Mouse (Mus musculus) lung, embryonic 16.5 days (tissue): ENCODE measurements around the gene Traip. TPM values are rescaled to one million over a fixed set of nuclear protein-coding genes. Genes with fewer than 3 reads are reported as not detected.
A peak's percentile ranks its signal among the peaks of the same experiment; 100 is the strongest.

Experiments
- ATAC-seq: fragments of 200-750 bp; cut with Nextera tagmentation; 2 replicates; pipeline ENCODE4 v1.8.0; 2017; ENCODE audit warnings: low read depth, mild to moderate bottlenecking, moderate library complexity
- H3K27ac ChIP-seq: fragments of 300-500 bp; sonication (generic); 2 replicates; pipeline ENCODE4 v1.5.1; 2014; ENCODE audit warnings: mild to moderate bottlenecking, control low read depth, low read length
- H3K27me3 ChIP-seq: fragments of 300-500 bp; sonication (generic); 2 replicates; pipeline ENCODE4 v1.6.1; 2014; ENCODE audit warnings: low read depth, low read length, mixed read lengths; ENCODE audit not compliant: control insufficient read depth, insufficient read depth
- H3K36me3 ChIP-seq: fragments of 300-500 bp; sonication (generic); 2 replicates; pipeline ENCODE4 v1.6.1; 2014; ENCODE audit warnings: low read length; ENCODE audit not compliant: control insufficient read depth, insufficient read depth
- H3K4me1 ChIP-seq: fragments of 300-500 bp; sonication (generic); replicated peaks from 2 replicates; pipeline ENCODE4 v1.6.1; 2014; ENCODE audit warnings: low read length, mixed read lengths; ENCODE audit not compliant: control insufficient read depth, insufficient read depth
- H3K4me2 ChIP-seq: fragments of 300-500 bp; sonication (generic); 2 replicates; pipeline ENCODE4 v1.6.1; 2014; ENCODE audit warnings: low read depth, low read length, control low read depth
- H3K4me3 ChIP-seq: fragments of 300-500 bp; sonication (generic); 2 replicates; pipeline ENCODE4 v1.5.1; 2014; ENCODE audit warnings: mild to moderate bottlenecking, low read length, control low read depth
- H3K9ac ChIP-seq: fragments of 300-500 bp; sonication (generic); 2 replicates; pipeline ENCODE4 v1.6.1; 2014; ENCODE audit warnings: low read length, control low read depth
- H3K9me3 ChIP-seq: fragments of 300-500 bp; sonication (generic); 2 replicates; pipeline ENCODE4 v1.6.1; 2016; ENCODE audit warnings: low read length; ENCODE audit not compliant: control insufficient read depth
- WGBS: fragments of 180-500 bp; shearing (Covaris S2); extraction: QIAGEN DNeasy Blood & Tissue Kit; methylation state at CpG from one replicate; pipeline ENCODE4 v1.1.7; 2014; 5-methylcytosine and 5-hydroxymethylcytosine counted together
- polyA plus RNA-seq: library from polyadenylated mRNA; unstranded; fragments of >200 nt; fragmentation: Nextera tagmentation; extraction: Ambion mirVana; gene quantifications from 2 replicates; pipeline ENCODE4 v1.2.1, GENCODE M21; 2015

Traip gene
- polyA plus RNA-seq, 1 experiment from 2014 or later: 24.0 TPM

DNA sequence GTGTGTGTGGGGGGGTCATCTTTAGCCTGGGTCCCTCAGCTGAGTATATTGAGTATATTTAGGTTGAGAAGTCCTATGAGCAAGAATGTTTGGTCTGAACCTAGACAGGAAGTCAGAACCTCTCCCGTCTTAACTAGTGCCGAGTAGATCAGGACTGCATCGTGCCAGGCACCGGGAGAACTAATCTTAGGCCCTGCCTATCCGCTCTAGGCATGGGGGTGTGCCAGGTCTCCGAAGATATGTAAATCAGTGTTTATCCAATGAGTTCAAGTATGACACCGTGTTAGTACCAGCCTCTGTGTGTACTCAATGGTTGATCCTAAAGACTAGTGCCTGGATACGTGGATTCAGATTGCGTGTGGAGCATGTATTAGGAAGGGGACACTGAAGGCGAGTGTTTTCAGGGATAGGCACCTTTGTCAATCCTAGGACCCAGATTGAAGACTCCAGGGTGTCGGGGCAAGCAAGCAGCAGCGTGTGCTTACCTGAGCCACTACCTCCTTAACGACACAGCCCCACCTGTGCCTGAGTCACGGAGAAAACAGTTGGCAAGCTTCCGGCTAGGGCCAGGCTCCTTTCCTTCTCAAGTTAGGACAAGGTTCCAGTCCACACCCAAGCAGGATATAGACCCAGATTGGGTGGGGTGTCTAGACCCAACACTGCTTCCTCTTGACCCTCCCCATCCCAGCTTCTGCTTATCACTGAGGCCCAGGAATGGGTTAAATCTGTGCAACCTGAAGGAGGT, 39.7 kb upstream of the Traip start:
- no peak for ATAC-seq
- WGBS: 77% methylated on average over 15 of the region's 15 CpGs
- Histone ChIP-seq H3K9ac (no peak overlapping the region), H3K9me3 (no peaks in the 10 kb centered on the region), H3K4me3 (no peak overlapping the region), H3K4me2 (peak overlapping the region; percentile 69; the same call in 1 of the 2 replicates), H3K4me1 (peaks cover 21% of the 10 kb centered on the region), H3K27ac (no peak overlapping the region), H3K36me3 (no peaks in the 10 kb centered on the region), H3K27me3 (no peaks in the 10 kb centered on the region)

DNA sequence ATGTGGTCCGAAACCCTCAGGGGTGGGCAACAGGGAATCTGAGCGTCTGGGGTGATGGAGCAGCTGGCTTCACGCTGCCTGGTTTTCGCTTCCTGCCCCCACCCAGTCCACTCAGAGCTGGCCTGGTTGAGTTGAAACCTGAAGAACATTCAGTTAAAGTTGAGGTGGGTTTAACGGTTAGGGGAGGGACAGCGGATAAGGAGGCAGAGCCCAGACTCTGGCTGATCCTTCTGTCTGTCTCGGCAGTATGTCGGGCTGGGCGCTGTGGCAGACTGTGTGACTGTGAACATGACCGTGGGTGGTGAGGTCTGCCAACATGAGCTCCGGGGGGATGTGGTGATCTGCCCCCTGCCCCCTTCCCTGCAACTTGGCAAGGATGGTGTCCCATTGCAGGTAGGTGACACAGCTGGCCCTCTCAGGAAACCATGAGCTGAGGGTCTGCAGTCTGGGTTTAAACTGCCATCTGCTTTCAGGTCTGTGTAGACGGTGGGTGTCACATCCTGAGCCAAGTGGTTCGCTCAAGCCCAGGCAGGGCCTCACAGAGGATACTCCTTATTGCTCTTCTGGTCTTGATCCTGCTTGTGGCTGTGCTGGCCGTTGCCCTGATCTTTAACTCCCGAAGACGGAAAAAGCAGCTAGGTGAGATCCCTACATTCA, 35.0 kb upstream of the Traip start:
- no peak overlapping the region for H3K4me3 ChIP-seq
- H3K36me3 ChIP-seq: no peaks in the 10 kb centered on the region
- no peak overlapping the region for H3K4me2 ChIP-seq
- H3K9me3 ChIP-seq: no peaks in the 10 kb centered on the region
- H3K4me1 ChIP-seq: peaks cover 4% of the 10 kb centered on the region; the same call in 1 of the 2 replicates
- H3K27me3 ChIP-seq: no peaks in the 10 kb centered on the region
- no peak overlapping the region for H3K9ac ChIP-seq
- no peak for ATAC-seq
- H3K27ac ChIP-seq: no peak overlapping the region
- WGBS: 72% methylated on average over 16 of the region's 16 CpGs

DNA sequence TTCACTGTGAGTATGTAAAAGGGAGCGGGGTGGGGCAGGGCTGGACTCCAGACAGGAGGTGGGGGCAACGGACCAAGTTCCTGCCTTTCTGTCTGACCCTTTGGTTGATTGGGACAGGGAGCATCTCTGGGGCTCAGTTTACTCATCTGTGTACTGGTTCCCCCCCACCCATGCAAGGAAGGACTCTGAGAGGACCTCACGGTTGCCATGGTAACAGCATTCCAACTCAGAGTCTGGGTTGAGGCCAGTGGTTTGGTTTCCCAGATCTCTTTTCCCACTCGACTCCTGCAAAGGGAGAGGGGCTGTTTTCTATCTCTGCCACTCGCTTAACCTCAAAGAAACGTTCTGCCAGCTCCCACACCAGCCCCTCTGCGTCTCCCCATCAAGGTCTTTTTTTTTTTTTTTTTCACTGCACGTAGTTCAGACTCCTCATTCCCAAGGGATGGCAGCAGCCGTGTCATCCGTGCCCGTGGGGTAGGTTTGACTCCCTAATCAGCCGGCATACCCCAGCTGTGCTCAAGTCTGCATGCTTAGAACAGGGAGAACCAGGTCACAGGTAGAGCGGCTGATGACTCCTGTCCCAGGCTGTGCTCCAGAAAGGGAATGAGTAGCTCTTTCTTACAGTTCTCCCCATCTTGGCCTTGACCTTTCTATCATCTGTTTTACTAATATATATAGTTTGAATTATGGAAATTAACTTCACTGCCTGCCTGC, 31.9 kb upstream of the Traip start:
- Histone ChIP-seq H3K4me1 (peaks cover 4% of the 10 kb centered on the region; the same call in 1 of the 2 replicates), H3K4me2 (no peak overlapping the region), H3K9ac (0 out of 2 replicates have a peak overlapping the region, but pooled peaks have one; percentile 17), H3K9me3 (no peaks in the 10 kb centered on the region), H3K4me3 (no peak overlapping the region), H3K27ac (no peak overlapping the region), H3K27me3 (no peaks in the 10 kb centered on the region), H3K36me3 (no peaks in the 10 kb centered on the region)
- WGBS: 23% methylated on average over 13 of the region's 13 CpGs
- no peak for ATAC-seq

DNA sequence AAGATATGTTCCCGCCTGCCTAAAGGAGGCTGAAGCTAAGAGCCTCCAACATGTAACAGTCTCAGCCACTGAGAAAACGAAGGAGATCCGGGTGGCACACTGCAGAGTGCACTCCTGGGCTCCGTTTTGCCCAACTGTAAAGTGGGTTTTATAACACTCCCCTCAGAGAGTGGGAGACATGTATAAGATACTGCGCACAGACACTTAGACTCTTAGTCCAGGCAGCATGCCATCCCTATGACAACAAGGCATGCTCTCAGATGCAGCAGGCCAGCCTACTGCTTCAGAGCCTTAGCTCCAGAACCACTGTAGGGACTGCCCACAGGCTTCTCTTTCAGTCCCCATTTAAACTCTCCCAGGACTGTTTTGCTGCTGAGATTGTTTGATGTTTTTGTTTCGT, 31.1 kb upstream of the Traip start:
- Histone ChIP-seq H3K4me1 (peaks cover 4% of the 10 kb centered on the region; the same call in 1 of the 2 replicates), H3K27me3 (no peaks in the 10 kb centered on the region), H3K4me3 (no peak overlapping the region), H3K36me3 (no peaks in the 10 kb centered on the region), H3K27ac (no peak overlapping the region), H3K9me3 (no peaks in the 10 kb centered on the region), H3K9ac (no peak overlapping the region), H3K4me2 (no peak overlapping the region)
- no peak for ATAC-seq
- 77% methylated on average over 6 of the region's 6 CpGs for WGBS

DNA sequence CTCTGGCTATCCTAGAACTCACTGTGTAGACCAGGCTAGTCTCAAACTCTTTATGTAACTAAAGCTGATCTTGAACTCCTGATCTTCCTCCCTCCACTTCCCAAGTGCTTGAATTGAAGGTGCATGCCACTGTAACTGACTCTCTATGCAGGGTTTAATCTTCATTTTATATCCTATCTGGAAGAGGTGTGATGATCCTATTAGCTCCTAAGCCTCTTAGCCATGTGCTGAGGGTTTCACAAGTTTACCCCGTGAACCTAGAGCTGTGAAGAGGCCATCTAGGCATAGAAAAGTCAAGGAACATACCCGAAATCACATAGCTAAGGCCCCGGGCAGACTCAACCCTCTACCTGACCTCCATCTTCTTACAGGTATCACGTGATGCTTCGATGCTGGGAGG, 30.5 kb upstream of the Traip start:
- no peak overlapping the region for H3K4me3 ChIP-seq
- no peaks in the 10 kb centered on the region for H3K36me3 ChIP-seq
- H3K9ac ChIP-seq: no peak overlapping the region
- peaks cover 10% of the 10 kb centered on the region; the same call in 1 of the 2 replicates for H3K4me1 ChIP-seq
- 78% methylated on average over 5 of the region's 5 CpGs for WGBS
- no peaks in the 10 kb centered on the region for H3K9me3 ChIP-seq
- no peaks in the 10 kb centered on the region for H3K27me3 ChIP-seq
- H3K4me2 ChIP-seq: no peak overlapping the region
- H3K27ac ChIP-seq: no peak overlapping the region
- ATAC-seq: no peak

DNA sequence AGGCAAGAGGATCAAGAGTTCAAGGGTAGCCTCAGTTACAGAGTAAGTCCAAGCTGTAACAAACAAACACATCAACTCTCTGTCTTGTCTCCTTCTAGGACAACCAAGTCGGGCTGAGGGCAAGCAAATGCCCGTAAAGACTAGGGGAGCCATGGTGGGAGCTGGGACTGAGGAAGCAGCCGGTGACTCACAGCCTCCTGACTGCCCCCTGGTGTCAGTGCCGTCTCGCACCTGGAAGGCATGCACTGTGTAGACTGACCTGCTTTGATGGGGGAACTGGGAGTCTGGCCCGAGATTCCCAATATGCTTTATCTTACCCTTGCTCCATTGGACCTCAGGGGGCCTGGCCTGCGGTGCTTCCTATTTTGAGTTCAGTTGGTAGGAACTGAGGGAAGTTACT, 26.9 kb upstream of the Traip start:
- WGBS: 36% methylated on average over 7 of the region's 7 CpGs
- peaks cover 15% of the 10 kb centered on the region for H3K4me1 ChIP-seq
- no peak for ATAC-seq

DNA sequence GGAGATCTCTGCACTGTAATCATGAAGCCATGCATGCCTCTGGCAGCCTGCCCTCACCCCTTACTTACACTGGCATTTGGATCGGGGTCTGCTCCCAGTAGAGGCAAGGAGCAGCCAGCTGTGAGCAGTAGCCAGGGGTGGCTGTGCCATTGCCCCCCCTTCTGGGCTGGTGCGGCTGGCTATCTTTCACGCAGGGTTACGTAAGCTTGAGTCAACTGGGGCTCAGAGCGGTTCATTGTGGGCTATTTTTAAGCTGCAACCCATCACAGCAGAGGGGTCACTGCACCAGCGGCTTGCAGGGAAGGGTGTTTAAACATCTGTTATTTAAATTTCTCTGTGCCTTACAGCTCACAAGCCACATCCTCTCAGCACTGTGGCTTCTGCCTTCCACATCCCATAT, 26.0 kb upstream of the Traip start:
- WGBS: 26% methylated on average over 6 of the region's 6 CpGs
- H3K9ac ChIP-seq: no peak overlapping the region
- H3K4me1 ChIP-seq: peaks cover 17% of the 10 kb centered on the region
- H3K4me3 ChIP-seq: no peak overlapping the region
- no peaks in the 10 kb centered on the region for H3K36me3 ChIP-seq
- no peak overlapping the region for H3K4me2 ChIP-seq
- ATAC-seq: peak; percentile 34
- H3K9me3 ChIP-seq: no peaks in the 10 kb centered on the region
- no peaks in the 10 kb centered on the region for H3K27me3 ChIP-seq
- no peak overlapping the region for H3K27ac ChIP-seq

More for the DNA sequence above, 26.9 kb upstream of the Traip start:
- Histone ChIP-seq H3K36me3 (no peaks in the 10 kb centered on the region), H3K9ac (no peak overlapping the region), H3K27me3 (no peaks in the 10 kb centered on the region), H3K27ac (no peak overlapping the region), H3K4me2 (no peak overlapping the region), H3K4me3 (no peak overlapping the region), H3K9me3 (no peaks in the 10 kb centered on the region)

DNA sequence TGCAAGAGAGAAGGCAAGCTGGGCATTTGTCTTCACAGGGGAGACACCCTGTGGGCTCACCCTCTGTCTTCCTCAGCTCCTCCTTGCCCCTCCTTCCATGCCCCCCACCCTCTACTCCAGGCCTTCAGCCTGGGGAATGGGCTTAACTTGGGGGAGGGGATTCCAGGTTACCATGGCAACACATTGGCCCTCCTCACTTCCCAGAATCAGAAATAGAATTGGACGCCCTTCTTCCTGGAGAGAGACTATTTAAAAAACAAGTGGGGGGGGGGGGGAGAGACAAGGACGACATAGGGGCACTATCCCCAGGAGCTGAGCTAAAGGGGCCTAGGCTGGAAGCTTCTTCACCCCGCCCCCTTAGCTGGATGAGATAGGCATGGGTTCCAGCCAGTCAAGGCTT, 24.7 kb upstream of the Traip start:
- no peak overlapping the region for H3K4me3 ChIP-seq
- no peaks in the 10 kb centered on the region for H3K36me3 ChIP-seq
- no peak overlapping the region for H3K27ac ChIP-seq
- no peaks in the 10 kb centered on the region for H3K9me3 ChIP-seq
- H3K4me1 ChIP-seq: peaks cover 17% of the 10 kb centered on the region
- WGBS: 37% methylated on average over 3 of the region's 3 CpGs
- H3K27me3 ChIP-seq: no peaks in the 10 kb centered on the region
- H3K4me2 ChIP-seq: no peak overlapping the region
- no peak overlapping the region for H3K9ac ChIP-seq
- ATAC-seq: no peak

DNA sequence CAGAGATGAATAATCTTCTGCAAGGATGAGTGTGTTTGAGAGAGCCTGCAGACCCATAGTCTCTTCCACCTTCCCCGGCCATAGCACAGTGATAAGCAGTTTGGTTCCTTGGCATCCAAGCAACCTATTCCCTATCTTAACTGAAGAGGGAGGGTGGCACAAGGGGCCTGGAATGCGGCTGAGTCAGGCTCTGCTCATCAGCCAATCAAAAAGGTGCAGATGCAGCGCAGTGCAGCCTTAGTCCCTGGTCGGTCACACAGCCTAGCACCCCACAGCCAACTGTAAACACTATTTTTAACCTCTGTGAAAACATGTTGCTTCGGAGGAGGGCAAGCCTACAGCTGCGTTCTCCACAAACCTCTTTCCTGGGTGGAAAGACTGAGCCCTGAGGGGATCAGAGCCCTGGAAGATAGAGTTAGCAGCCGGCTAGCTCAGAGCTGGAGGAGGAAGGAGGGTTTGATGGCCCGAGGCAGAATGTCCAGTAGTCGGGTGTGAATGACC, 23.0 kb upstream of the Traip start:
- Histone ChIP-seq H3K4me3 (no peak overlapping the region), H3K36me3 (no peaks in the 10 kb centered on the region), H3K9ac (no peak overlapping the region), H3K27ac (peak overlapping the region; percentile 81), H3K4me2 (no peak overlapping the region), H3K9me3 (no peaks in the 10 kb centered on the region), H3K27me3 (no peaks in the 10 kb centered on the region), H3K4me1 (peaks cover 17% of the 10 kb centered on the region)
- 30% methylated on average over 9 of the region's 9 CpGs for WGBS
- ATAC-seq: no peak
